Mouse (Mus musculus) hindbrain, embryonic 10.5 days (tissue): ENCODE results near the gene Tom1. TPM values are rescaled to one million over a fixed set of nuclear protein-coding genes. Genes with fewer than 3 reads are reported as not detected.

Experiments used
- DNase-seq: peaks from one replicate; pipeline ENCODE4 v3.0.0-alpha.2; 2017; ENCODE audit warnings: low spot score
- H3K27ac ChIP-seq: fragments of 300-500 bp; sonication (generic); 2 replicates; pipeline ENCODE4 v1.5.1; 2016; ENCODE audit warnings: mild to moderate bottlenecking, moderate library complexity
- H3K27me3 ChIP-seq: fragments of 300-500 bp; sonication (generic); 2 replicates; pipeline ENCODE4 v1.6.1; 2016; ENCODE audit warnings: mild to moderate bottlenecking; ENCODE audit not compliant: poor library complexity, insufficient read depth, severe bottlenecking
- H3K36me3 ChIP-seq: fragments of 300-500 bp; sonication (generic); 2 replicates; pipeline ENCODE4 v1.6.1; 2016; ENCODE audit warnings: mild to moderate bottlenecking, moderate library complexity
- H3K4me1 ChIP-seq: fragments of 300-500 bp; sonication (generic); replicated peaks from 2 replicates; pipeline ENCODE4 v1.6.1; 2016; ENCODE audit warnings: mild to moderate bottlenecking
- H3K4me3 ChIP-seq: fragments of 300-500 bp; sonication (generic); 2 replicates; pipeline ENCODE4 v1.5.1; 2016; ENCODE audit warnings: mild to moderate bottlenecking, moderate library complexity
- H3K9me3 ChIP-seq: fragments of 300-500 bp; sonication (generic); 2 replicates; pipeline ENCODE4 v1.6.1; 2016; ENCODE audit warnings: mild to moderate bottlenecking, moderate library complexity
- WGBS: fragments of 180-500 bp; shearing (Covaris S2); methylation state at CpG from one replicate; pipeline ENCODE4 v1.1.7; 2016; 5-methylcytosine and 5-hydroxymethylcytosine counted together
- polyA plus RNA-seq: library from polyadenylated mRNA; unstranded; fragments of >200 nt; fragmentation: Nextera tagmentation; extraction: Ambion mirVana; gene quantifications from 2 replicates; pipeline ENCODE4 v1.2.1, GENCODE M21; 2016

The Tom1 gene
- polyA plus RNA-seq, 1 experiment from 2014 or later = 36.5 TPM

DNA sequence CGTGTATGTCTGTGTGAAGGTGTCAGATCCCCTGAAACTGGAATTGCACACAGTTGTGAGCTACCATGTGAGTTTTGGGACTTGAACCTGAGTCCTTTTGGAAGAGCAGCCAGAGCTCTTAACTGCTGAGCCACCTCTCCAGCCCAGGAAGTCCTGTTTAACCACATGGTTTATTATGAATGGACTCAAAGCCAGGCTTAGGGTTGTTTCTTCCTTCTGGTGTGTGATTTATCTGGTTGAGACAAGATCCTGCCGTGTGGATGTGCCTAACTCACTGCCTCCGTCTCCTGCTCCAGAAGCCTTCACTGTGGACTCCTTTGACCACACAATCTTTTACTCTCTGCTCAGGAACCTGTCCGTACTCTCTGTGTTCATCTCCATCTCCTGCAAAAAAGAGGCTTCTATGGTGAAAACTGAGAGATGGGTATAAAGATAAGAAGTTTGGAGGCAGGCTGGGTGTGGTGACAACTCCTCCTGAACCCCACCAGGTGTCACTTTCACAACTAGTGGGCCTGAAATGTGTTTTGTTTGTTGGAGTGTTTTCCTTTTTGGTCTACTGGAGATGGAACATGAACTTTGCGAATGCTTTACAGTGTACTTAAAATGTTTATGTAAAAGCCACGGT is 48.8 kb downstream of the Tom1 start:
- no peaks in the 10 kb centered on the region for H3K36me3 ChIP-seq
- no peak overlapping the region for H3K4me3 ChIP-seq
- H3K27me3 ChIP-seq = no peaks in the 10 kb centered on the region
- no peak for DNase-seq
- WGBS = 87% methylated on average over 6 of the region's 6 CpGs
- no peak overlapping the region for H3K27ac ChIP-seq
- peaks cover 9% of the 10 kb centered on the region for H3K4me1 ChIP-seq
- no peaks in the 10 kb centered on the region for H3K9me3 ChIP-seq

DNA sequence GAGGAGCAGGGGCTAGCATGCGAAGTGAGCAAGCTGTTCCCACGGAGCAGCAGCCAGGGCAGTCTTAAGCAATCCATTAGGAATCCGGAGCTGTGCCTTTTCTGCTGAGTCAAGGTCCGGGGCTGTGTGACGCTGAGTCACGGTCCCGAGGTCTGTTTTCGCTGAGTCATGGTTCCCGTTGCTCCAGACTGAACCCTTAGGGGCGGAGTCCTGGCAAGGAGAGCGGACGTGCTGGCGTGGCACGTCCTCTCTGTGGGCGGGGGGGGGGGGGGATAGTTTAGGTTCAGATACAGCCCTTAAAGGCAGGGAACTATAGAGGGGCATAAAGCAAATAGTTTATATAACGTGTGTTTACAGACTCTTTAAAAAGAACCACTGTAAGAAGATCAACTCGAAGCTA is 50.3 kb downstream of the Tom1 start:
- WGBS = 9% methylated on average over 17 of the region's 17 CpGs
- peak overlapping the region; percentile 72 for H3K27ac ChIP-seq
- H3K9me3 ChIP-seq = no peaks in the 10 kb centered on the region
- H3K36me3 ChIP-seq = no peaks in the 10 kb centered on the region
- H3K4me3 ChIP-seq = peak overlapping the region; percentile 44
- DNase-seq = peak; percentile 93
- no peaks in the 10 kb centered on the region for H3K27me3 ChIP-seq
- H3K4me1 ChIP-seq = peaks cover 11% of the 10 kb centered on the region

DNA sequence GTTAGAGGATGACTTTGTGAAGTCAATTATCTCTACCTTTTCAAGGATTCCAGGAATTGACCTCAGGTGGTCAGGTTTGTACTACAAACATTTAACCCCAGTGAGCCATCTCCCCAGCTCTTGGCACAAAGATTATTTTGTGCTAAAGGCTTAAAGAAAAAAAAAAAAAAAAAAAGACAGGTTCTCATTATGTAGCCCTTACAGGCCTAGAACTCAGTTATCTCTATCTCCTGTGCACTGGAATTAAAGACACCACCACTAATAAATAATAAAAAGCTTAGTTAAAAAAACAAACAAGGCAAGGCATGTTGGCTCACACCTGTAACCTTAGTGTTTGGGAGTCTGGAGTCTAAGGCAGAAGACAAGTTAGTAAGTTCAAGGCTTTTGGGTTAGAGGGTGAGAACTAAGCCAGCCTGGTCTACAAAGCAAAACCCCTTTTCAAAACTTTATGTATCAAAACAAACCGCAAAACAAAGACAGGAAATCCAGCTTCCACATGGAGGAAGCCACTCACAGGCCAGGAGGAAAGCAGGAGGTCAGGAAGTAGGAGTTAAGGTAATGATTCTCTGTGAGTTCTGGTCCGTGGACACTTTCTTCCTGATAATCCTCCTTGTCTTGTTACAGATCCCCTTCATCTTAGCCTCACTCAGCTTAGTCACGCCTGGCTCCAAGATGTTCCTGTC is 51.0 kb downstream of the Tom1 start:
- peaks cover 17% of the 10 kb centered on the region for H3K4me1 ChIP-seq
- H3K27me3 ChIP-seq = no peaks in the 10 kb centered on the region
- H3K36me3 ChIP-seq = no peaks in the 10 kb centered on the region
- H3K9me3 ChIP-seq = no peaks in the 10 kb centered on the region
- no peak overlapping the region for H3K4me3 ChIP-seq
- peak overlapping the region; percentile 72; the same call in 1 of the 2 replicates for H3K27ac ChIP-seq
- no peak for DNase-seq
- 84% methylated on average over 3 of the region's 3 CpGs for WGBS

DNA sequence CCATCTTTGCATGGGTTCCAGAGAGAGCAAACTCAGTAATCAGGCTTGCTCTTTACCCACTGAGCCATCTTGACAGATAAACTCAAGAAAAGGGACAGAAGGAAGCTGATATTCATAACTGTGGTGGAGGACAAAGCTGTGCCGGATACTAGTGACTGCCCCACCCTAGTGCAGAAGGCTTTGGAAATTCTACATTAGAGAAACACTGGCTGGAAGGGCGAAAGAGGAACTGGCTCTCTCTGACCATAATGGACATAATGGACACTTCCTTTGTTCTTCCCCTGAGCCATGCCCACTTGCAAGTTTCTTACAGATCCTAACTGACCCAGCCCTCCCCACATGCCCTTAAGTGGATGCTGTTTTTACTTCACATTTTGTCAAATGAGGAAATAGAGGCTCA is 52.5 kb downstream of the Tom1 start:
- Histone ChIP-seq H3K27ac (no peak overlapping the region), H3K36me3 (no peaks in the 10 kb centered on the region), H3K9me3 (no peaks in the 10 kb centered on the region), H3K4me3 (no peak overlapping the region), H3K27me3 (0 out of 2 replicates have a peak, but pooled peaks cover under 1% of the 10 kb centered on the region), H3K4me1 (peaks cover 18% of the 10 kb centered on the region)
- DNase-seq = no peak
- 83% methylated on average over 2 of the region's 2 CpGs for WGBS

DNA sequence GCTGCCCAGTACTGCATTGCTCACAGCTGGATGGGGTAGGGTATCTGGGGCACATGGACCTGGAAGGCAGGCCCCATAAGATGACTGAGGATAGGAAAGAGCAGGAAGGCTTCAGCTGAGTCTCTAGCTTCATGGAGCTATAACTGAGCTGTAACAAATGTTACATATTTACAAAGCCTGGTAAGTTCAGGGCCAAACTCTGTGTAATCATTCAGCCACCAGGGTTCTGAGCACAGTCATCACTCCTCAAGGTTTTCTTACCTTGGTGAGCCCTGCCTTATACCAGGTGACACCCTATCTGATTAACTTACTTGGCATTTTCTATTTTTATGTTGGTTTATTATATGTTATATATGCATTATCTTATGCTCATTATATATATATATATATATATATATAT is 53.6 kb downstream of the Tom1 start:
- H3K4me3 ChIP-seq = no peak overlapping the region
- no peak overlapping the region for H3K27ac ChIP-seq
- H3K9me3 ChIP-seq = no peaks in the 10 kb centered on the region
- peaks cover 18% of the 10 kb centered on the region for H3K4me1 ChIP-seq
- DNase-seq = no peak
- 0 out of 2 replicates have a peak, but pooled peaks cover 7% of the 10 kb centered on the region for H3K27me3 ChIP-seq
- H3K36me3 ChIP-seq = no peaks in the 10 kb centered on the region

DNA sequence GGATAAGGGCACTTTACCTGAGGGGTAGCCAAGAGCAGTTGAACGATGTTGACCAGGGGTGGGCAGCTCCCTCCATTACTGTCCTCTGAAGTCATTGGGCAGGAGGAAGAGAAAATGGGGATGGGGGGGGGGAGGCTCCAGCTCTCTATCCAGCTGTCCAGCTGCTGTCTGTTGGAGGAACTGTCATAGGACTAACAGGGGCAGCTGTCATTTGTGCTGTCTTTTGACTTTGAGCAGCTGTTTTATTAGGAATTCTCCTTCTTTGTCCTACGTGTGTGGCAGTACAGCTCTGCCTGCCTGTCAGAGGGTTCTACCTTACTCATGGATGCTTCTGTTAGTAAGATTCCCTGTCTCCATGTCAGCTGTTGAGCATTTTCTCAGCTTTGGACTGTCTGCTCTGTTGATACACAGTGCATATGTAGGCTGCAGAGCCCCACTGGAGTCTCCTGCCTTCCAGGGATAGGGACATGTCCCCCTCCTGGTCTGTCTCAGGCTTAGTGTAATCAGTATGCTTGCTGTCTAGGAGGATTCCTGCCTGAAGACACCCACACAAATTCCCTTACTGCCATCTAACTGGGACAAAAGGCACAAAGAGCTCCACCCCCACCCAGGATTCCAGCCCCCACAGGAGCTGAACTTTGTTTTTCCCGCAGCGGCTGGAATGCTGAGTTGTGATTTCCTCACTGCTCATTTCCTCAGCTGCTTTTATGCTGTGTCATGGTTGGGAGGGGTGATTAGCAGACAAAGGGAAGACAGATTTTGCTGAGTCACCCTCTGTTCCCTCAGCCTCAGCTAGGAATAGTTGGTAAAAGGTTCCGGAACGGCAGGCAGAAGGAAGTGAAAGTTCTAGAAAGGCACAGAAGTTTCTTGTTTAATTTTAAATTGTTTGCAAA is 55.7 kb downstream of the Tom1 start:
- Histone ChIP-seq H3K27ac (peak overlapping the region; percentile 80), H3K4me3 (peak overlapping the region; percentile 20), H3K4me1 (peaks cover 23% of the 10 kb centered on the region), H3K27me3 (0 out of 2 replicates have a peak, but pooled peaks cover 7% of the 10 kb centered on the region), H3K36me3 (no peaks in the 10 kb centered on the region), H3K9me3 (no peaks in the 10 kb centered on the region)
- DNase-seq = peak; percentile 73
- 39% methylated on average over 6 of the region's 6 CpGs for WGBS

DNA sequence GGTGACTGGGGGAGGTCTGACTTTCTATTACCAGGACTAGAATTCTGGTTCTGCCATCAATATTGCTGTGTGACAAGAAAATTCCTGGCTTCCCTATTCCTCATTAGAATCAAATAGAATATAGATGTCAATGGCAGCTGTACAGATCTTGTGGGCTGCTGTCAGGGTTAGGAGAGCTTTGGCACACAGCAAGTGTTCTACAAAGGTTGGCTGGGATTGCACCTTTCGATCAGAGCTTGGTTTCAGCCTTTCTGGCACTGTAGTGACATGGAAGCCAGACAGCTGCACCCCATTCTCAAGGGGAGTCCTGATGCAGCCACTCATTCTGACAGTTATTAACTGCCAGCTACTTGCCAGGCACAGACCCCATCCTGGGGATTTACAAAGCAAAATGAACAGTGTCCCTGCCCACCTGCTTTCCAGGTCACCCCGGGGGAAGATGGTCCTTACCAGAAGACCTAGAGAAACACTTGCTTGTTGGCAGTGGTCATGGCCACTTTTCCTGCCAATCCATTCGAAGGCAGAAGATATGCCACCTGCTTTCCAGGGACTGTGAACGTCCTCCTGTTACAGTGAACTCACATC is 57.4 kb downstream of the Tom1 start:
- WGBS = 84% methylated on average over 4 of the region's 4 CpGs
- Histone ChIP-seq H3K4me3 (no peak overlapping the region), H3K27me3 (0 out of 2 replicates have a peak, but pooled peaks cover 7% of the 10 kb centered on the region), H3K9me3 (no peaks in the 10 kb centered on the region), H3K27ac (no peak overlapping the region), H3K36me3 (peaks cover under 1% of the 10 kb centered on the region; the same call in 1 of the 2 replicates), H3K4me1 (peaks cover 24% of the 10 kb centered on the region)
- no peak for DNase-seq

DNA sequence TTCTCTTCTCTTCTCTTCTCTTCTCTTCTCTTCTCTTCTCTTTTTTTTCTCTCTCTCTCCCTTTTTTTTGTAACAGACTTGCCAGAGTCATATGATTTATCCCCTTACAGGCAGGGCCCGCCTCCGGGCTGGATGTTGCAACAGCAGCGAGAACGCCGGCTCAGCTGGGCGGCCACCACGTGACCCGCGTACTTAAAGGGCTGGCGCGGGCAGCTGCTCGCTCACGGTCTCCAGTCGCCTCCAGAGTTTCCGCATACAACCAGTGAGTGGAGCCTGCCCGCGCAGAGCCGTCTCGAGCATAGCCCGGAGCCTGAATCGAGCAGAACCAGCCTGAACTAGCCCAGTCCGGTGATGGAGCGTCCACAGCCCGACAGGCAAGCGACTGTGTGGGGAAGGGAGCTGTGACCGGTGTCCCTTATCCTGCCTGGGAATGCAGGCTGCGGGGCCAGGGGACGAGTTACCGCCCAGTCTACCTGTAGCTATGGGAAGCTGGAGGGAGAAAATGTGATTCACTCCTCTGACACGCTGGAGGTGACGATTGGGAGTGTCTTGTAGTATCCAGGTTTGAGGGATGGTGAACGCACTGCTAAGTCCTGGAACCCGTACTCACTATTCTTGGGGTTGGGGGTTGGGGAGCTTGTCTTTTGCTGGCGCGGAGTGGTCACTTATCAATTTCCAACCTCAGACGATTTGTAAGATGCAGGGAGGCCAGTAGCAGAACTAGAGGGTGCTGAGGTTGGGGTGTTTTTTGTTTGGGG is 60.1 kb downstream of the Tom1 start, which contains the start of gene Hmox1:
Hmox1 (plus strand) TSS at position 223 of the 758 bp plus-strand sequence.
- Histone ChIP-seq H3K27ac (peak within 1 kb of the TSS; percentile 87), H3K4me3 (peak within 1 kb of the TSS; percentile 70), H3K4me1 (peaks cover 24% of the 10 kb centered on the region), H3K27me3 (0 out of 2 replicates have a peak, but pooled peaks cover 7% of the 10 kb centered on the region), H3K36me3 (peaks cover 27% of the 10 kb centered on the region), H3K9me3 (no peaks in the 10 kb centered on the region)
- DNase-seq = peak; percentile 91
- under 1% methylated on average over 36 of the region's 36 CpGs for WGBS

DNA sequence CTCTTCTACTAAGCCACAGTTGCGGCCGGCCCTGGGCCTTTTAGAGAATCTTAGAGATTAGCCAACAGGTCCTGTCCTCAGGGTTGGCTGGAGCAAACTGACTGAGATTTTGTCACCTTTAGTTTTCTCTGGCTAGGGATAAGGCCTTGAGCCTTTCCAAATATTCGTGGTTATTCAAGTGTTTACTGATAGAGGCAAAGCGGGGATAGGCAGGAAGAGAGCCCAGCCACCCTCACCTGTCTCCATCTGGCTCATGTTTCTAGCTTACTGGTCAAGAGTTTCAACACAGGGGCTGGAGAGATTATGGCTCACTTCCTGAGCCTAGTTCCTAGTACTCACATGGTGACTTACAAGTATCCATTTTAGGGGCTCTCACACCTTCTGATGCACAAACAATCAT is 69.5 kb downstream of the Tom1 start:
- WGBS = 87% methylated on average over 4 of the region's 4 CpGs

DNA sequence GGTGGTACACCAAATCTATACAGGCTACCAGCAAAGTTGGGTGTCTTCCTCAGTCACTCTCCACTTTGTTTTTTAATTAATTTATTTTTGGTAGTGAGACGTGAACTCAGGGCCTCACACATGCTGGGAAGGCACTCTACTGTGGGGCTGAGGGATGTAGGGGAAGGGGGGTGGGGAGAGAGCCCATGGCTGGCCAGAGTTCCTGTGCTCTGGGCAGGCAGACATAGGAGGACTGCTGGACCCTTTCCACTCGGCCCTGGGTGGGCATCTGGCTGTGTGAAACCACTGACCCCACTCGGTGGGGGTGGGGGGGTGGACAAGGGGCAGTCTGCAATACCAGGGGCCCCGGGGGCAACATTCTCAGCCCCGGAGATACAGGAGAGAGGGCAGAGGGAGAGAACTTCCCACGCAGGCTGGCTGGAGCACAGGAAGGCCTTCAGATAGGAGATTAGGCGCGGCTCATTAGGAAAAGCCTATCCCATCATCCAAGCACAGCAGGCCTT is 69.9 kb downstream of the Tom1 start:
- 60% methylated on average over 8 of the region's 8 CpGs for WGBS
- Histone ChIP-seq H3K36me3 (peaks cover 13% of the 10 kb centered on the region), H3K27ac (peak overlapping the region; percentile 66; the same call in 1 of the 2 replicates), H3K9me3 (no peaks in the 10 kb centered on the region), H3K27me3 (no peaks in the 10 kb centered on the region), H3K4me1 (peaks cover 6% of the 10 kb centered on the region), H3K4me3 (no peak overlapping the region)
- DNase-seq = no peak

More for the DNA sequence above, 69.5 kb downstream of the Tom1 start:
- DNase-seq = no peak
- Histone ChIP-seq H3K27ac (no peak overlapping the region), H3K36me3 (peaks cover 17% of the 10 kb centered on the region), H3K4me1 (peaks cover 4% of the 10 kb centered on the region), H3K27me3 (no peaks in the 10 kb centered on the region), H3K4me3 (no peak overlapping the region), H3K9me3 (no peaks in the 10 kb centered on the region)

DNA sequence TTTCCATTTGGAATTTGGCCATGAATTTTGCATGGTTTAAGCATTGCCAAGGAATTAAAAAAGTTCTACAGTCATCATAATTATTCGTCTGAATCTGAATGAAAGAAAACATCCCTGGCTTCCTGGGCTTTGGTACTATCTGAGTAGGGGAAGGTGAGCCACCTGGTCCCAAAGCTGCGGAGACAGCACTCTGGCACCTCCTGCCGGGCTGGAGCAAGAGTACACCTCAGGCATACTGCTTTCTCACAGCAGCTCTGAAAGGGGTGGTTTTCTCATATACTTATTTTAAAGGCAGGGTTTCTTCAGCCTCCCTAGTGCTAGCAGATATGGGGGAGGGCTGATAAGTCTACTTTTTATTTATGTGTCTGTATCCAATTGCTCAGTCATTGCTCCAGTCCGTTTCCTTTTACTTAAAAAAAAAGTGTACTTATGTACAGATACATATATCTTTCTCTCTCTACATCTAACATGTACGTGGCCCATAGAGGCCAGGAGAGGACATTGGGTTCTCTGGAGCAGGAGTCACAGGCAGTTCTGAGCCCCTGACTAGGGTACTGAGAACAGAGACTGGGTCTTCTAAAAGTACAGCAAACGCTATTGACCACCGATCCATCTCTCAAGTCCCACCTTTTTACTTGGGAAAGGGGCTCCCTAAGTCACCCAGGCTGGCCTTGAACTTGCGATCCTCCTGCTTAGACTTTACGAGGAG is 75.2 kb downstream of the Tom1 start:
- Histone ChIP-seq H3K9me3 (no peaks in the 10 kb centered on the region), H3K27ac (peak overlapping the region; percentile 97), H3K36me3 (peaks cover 31% of the 10 kb centered on the region), H3K4me3 (peak overlapping the region; percentile 80), H3K4me1 (peaks cover 28% of the 10 kb centered on the region), H3K27me3 (no peaks in the 10 kb centered on the region)
- peak; percentile 80 for DNase-seq
- 1% methylated on average over 9 of the region's 9 CpGs for WGBS
